Mouse (Mus musculus): ENCODE measurements around the gene Mtf2. TPM values are rescaled to one million over a fixed set of nuclear protein-coding genes. Genes with fewer than 3 reads are reported as not detected.

Gene Mtf2
- polyA plus RNA-seq, 1 experiment from 2014 or later = 138 TPM

DNA sequence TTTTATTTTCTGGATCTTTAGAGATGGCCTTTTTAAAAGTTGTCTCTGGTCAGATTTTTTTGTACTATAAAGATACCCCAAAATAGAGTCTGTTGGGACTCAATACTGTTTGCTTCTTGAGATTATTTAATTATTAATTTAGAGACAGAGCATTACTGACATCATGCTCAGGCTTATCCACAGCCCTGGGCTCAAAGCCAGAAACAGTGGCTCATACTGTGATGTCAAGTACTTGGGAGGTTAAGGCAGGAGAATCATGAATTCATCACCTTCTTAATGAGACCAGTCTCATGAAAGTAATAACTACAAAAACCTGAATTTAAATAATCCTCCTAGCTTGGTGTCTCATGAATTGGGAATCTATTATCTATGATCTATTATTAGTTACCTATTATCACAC is 34.7 kb downstream of the Mtf2 start:
- Histone ChIP-seq H3K36me3 (ENCODE audit: control insufficient read depth, insufficient read depth, low read length) (no peaks in the 10 kb centered on the region; the same call in 1 of the 2 replicates), H3K4me3 (ENCODE audit: low read depth, low read length) (no peak overlapping the region), H3K4me2 (ENCODE audit: low read depth, low read length, severe bottlenecking) (no peak overlapping the region), H3K27me3 (ENCODE audit: control insufficient read depth, insufficient read depth, low read length) (no peaks in the 10 kb centered on the region), H3K9ac (ENCODE audit: low read length) (no peak overlapping the region), H3K4me1 (replicated peaks; ENCODE audit: control insufficient read depth, insufficient read depth, low read length) (no peaks in the 10 kb centered on the region), H3K9me3 (ENCODE audit: control insufficient read depth, low read length) (no peaks in the 10 kb centered on the region), H3K27ac (ENCODE audit: low read depth, low read length) (no peak overlapping the region)
- DNase-seq (ENCODE audit: low spot score) (no peak), ATAC-seq (replicated peaks; ENCODE audit: low FRiP score) (no peak)

DNA sequence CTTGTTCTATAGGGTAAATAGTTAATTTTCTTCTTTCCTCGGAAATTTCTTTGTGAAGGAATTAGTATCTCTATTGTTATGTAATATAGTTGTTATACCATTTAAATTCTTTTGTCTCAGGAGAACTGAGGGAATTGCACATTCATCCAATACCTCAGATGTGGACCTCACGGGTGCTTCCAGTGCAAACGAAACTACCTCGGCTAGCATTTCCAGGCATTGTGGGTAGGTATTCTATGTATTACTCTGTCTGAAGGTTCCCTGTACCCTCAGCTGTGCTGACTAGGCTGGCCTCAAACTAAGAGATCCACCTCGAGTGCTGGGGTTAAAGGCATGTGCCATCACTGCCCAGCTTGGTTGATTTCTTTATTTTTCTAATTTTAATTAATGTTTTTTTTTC is 38.8 kb downstream of the Mtf2 start:
- DNase-seq (ENCODE audit: low spot score) = no peak
- no peak overlapping the region for H3K4me3 ChIP-seq (ENCODE audit: low read depth, low read length)
- peaks cover 6% of the 10 kb centered on the region; the same call in 1 of the 2 replicates for H3K36me3 ChIP-seq (ENCODE audit: control insufficient read depth, insufficient read depth, low read length)
- no peak for ATAC-seq (replicated peaks; ENCODE audit: low FRiP score)
- no peaks in the 10 kb centered on the region for H3K9me3 ChIP-seq (ENCODE audit: control insufficient read depth, low read length)
- no peaks in the 10 kb centered on the region for H3K4me1 ChIP-seq (replicated peaks; ENCODE audit: control insufficient read depth, insufficient read depth, low read length)
- H3K27ac ChIP-seq (ENCODE audit: low read depth, low read length) = no peak overlapping the region
- H3K27me3 ChIP-seq (ENCODE audit: control insufficient read depth, insufficient read depth, low read length) = no peaks in the 10 kb centered on the region
- H3K9ac ChIP-seq (ENCODE audit: low read length) = no peak overlapping the region
- H3K4me2 ChIP-seq (ENCODE audit: low read depth, low read length, severe bottlenecking) = no peak overlapping the region
- 83% methylated on average over 5 of the region's 5 CpGs for WGBS

DNA sequence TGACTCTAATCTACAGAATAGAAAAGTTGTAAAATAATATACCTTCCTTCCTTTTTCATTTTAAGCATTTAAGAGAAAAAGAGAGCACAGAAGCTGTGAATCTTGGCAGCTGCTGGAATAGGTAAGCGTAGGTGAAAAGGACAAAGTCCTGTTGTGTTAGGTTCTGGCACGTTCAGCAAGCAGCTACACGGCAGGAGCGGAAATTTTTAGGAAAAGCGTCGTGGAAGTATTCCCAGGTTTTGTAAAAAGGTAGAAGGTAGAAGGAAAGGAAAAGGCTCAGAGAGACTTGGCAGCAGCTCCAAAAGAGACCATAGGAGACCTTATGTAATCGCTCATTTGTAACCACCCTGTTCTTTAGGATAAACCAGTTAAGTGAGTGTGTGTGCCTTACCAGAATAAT is 43.9 kb downstream of the Mtf2 start:
- peaks cover 6% of the 10 kb centered on the region; the same call in 1 of the 2 replicates for H3K36me3 ChIP-seq (ENCODE audit: control insufficient read depth, insufficient read depth, low read length)
- 92% methylated on average over 7 of the region's 7 CpGs for WGBS

DNA sequence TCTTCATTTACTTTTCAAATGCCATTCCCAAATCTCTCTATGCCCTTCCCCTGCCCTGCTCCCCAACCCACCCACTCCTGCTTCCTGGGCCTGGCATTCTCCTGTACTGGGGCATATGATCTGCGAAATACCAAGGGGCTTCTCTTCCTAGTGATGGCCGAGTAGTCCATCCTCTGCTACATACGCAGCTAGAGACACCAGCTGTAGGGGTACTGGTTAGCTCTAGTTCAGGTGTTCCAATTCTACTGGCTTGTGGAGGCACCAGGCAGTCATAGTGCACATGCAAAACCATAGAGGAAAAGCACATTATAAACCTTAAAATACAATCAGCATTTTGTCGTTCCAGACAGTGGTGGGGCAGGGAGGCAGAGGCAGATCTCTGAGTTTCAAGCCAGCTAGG is 52.2 kb downstream of the Mtf2 start:
- WGBS = 96% methylated on average over 4 of the region's 4 CpGs
- no peaks in the 10 kb centered on the region for H3K27me3 ChIP-seq (ENCODE audit: control insufficient read depth, insufficient read depth, low read length)
- ATAC-seq (replicated peaks; ENCODE audit: low FRiP score) (no peak), DNase-seq (ENCODE audit: low spot score) (no peak)
- no peak overlapping the region for H3K4me3 ChIP-seq (ENCODE audit: low read depth, low read length)
- H3K27ac ChIP-seq (ENCODE audit: low read depth, low read length) = no peak overlapping the region
- H3K36me3 ChIP-seq (ENCODE audit: control insufficient read depth, insufficient read depth, low read length) = no peaks in the 10 kb centered on the region
- no peak overlapping the region for H3K4me2 ChIP-seq (ENCODE audit: low read depth, low read length, severe bottlenecking)
- no peaks in the 10 kb centered on the region for H3K4me1 ChIP-seq (replicated peaks; ENCODE audit: control insufficient read depth, insufficient read depth, low read length)
- H3K9me3 ChIP-seq (ENCODE audit: control insufficient read depth, low read length) = no peaks in the 10 kb centered on the region
- H3K9ac ChIP-seq (ENCODE audit: low read length) = no peak overlapping the region

More for the DNA sequence above, 43.9 kb downstream of the Mtf2 start:
- no peak overlapping the region for H3K4me2 ChIP-seq (ENCODE audit: low read depth, low read length, severe bottlenecking)
- no peak overlapping the region for H3K4me3 ChIP-seq (ENCODE audit: low read depth, low read length)
- H3K4me1 ChIP-seq (replicated peaks; ENCODE audit: control insufficient read depth, insufficient read depth, low read length) = no peaks in the 10 kb centered on the region
- no peaks in the 10 kb centered on the region for H3K9me3 ChIP-seq (ENCODE audit: control insufficient read depth, low read length)
- H3K9ac ChIP-seq (ENCODE audit: low read length) = no peak overlapping the region
- ATAC-seq (replicated peaks; ENCODE audit: low FRiP score) = no peak
- no peak overlapping the region for H3K27ac ChIP-seq (ENCODE audit: low read depth, low read length)
- DNase-seq (ENCODE audit: low spot score) = no peak
- no peaks in the 10 kb centered on the region for H3K27me3 ChIP-seq (ENCODE audit: control insufficient read depth, insufficient read depth, low read length)

DNA sequence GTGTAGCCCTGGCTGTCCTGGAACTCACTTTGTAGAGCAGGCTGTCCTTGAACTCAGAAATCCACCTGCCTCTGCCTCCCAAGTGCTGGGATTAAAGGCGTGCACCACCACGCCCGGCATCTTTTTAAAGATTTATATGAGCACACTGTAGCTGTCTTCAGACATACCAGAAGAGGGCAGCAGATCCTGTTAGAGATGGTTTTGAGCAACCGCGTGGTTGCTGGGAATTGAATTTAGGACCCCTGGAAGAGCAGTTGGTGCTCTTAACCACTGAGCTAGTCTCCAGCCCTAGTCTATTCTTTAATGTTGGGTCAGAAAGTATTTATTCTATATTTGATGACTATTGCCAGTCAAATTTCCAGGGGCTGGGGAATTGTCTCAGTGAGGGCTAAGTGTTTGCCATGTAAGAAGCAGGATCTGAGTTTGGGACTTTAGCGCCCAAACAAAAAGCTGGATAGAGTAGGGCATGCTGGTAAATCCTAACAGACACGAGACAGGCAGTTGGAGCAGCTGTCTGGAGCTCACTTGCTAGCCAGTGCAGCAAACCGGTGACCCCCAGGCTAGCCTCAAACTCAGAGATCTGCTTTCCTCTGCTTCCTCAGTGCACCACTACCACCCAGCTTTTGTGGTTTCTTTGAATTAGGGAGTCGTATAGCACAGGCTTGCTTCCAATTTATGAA is 54.9 kb downstream of the Mtf2 start:
- 88% methylated on average over 9 of the region's 9 CpGs for WGBS
- H3K36me3 ChIP-seq (ENCODE audit: control insufficient read depth, insufficient read depth, low read length) = no peaks in the 10 kb centered on the region
- no peak overlapping the region for H3K4me3 ChIP-seq (ENCODE audit: low read depth, low read length)
- H3K27me3 ChIP-seq (ENCODE audit: control insufficient read depth, insufficient read depth, low read length) = no peaks in the 10 kb centered on the region
- ATAC-seq (replicated peaks; ENCODE audit: low FRiP score) (no peak), DNase-seq (ENCODE audit: low spot score) (no peak)
- H3K9me3 ChIP-seq (ENCODE audit: control insufficient read depth, low read length) = no peaks in the 10 kb centered on the region
- H3K4me1 ChIP-seq (replicated peaks; ENCODE audit: control insufficient read depth, insufficient read depth, low read length) = no peaks in the 10 kb centered on the region
- H3K27ac ChIP-seq (ENCODE audit: low read depth, low read length) = no peak overlapping the region
- H3K4me2 ChIP-seq (ENCODE audit: low read depth, low read length, severe bottlenecking) = no peak overlapping the region
- H3K9ac ChIP-seq (ENCODE audit: low read length) = no peak overlapping the region

DNA sequence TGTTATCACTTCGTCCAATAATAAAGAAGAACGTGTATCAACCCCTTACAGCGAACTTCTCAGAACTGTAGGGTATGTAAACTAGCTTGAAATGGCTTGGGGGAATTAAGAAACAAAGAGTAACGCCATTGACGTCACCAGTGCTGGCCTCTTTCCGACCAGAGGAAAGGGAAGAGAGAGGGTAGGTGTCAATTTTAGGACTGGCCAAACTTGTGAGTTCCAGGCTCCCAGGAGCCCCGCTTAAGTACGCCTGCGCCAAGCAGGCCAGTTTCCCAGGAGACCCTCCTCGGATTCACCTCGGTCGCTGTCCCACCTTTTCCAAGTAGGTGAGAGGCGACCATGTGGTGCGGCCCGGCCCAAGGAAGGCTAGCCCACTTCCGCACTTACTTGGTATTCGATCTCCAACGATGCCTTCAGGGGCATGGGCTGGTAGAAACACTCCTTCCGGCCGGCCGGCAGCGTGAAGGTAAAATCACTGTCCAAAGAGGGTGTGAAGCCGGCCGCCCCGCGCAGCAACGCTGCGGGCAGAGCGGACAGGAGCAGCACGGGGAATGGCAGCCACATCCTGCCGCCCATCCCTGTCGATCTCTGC is 66.5 kb downstream of the Mtf2 start:
- Histone ChIP-seq H3K27me3 (ENCODE audit: control insufficient read depth, insufficient read depth, low read length) (no peaks in the 10 kb centered on the region), H3K4me1 (replicated peaks; ENCODE audit: control insufficient read depth, insufficient read depth, low read length) (no peaks in the 10 kb centered on the region; the same call in 1 of the 2 replicates), H3K9ac (ENCODE audit: low read length) (peak overlapping the region; percentile 72), H3K4me3 (ENCODE audit: low read depth, low read length) (peak overlapping the region; percentile 76), H3K9me3 (ENCODE audit: control insufficient read depth, low read length) (no peaks in the 10 kb centered on the region), H3K36me3 (ENCODE audit: control insufficient read depth, insufficient read depth, low read length) (no peaks in the 10 kb centered on the region), H3K27ac (ENCODE audit: low read depth, low read length) (peak overlapping the region; percentile 46), H3K4me2 (ENCODE audit: low read depth, low read length, severe bottlenecking) (peak overlapping the region; percentile 79)
- ATAC-seq (replicated peaks; ENCODE audit: low FRiP score) = no peak; the same call in 1 of the 2 replicates
- no peak for DNase-seq (ENCODE audit: low spot score)
- under 1% methylated on average over 32 of the region's 32 CpGs for WGBS

DNA sequence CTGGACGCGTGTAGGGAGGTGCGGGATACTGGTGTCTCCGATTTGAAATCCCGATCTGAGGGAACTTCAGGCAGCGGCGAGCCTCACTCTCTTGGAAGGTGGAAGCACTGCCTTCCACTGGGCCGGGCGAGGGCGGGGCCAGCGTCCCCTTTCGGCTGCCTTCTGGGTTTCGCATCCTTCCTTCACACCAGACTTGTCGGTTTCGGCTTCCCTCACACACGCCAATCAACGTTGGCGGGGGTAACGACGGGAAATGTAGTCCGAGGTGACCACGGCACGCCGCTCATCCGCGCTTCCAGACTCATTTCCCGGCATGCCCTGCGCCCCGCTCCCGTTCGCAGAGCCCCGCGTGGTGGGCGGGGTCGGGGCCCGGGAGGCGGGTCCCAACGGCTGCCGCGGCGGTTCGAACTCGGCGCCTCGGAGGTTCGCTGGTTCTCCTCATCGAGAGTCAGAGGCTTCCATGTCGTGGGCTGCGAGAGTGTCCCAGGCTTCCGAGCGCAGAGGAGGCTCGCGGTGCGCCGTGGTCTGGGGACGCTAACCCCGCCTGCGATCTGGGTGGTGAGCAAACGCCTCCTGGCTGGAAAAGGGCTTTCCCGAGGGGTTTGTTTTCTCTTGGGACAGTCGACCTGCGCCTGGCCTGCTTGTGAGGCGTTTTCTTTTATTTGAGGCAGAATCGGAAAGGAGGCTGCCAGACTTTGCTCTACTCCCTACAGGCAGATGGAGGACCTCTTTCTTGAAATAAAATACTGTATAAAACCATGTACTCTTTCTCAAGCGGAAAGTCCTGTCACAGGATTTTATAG is 67.2 kb downstream of the Mtf2 start, which contains the start of the genes Tmed5 and Ccdc18:
Gene Tmed5, minus strand, starts transcription at position 180 of the 803 bp plus-strand sequence.
Gene Ccdc18, plus strand, starts transcription at position 435 of the 803 bp plus-strand sequence.
- no peaks in the 10 kb centered on the region for H3K36me3 ChIP-seq (ENCODE audit: control insufficient read depth, insufficient read depth, low read length)
- H3K27me3 ChIP-seq (ENCODE audit: control insufficient read depth, insufficient read depth, low read length) = no peaks in the 10 kb centered on the region
- peak within 1 kb of the TSS; percentile 76 for H3K4me3 ChIP-seq (ENCODE audit: low read depth, low read length)
- peak within 1 kb of the TSS; percentile 72 for H3K9ac ChIP-seq (ENCODE audit: low read length)
- DNase-seq (ENCODE audit: low spot score) (peak; percentile 98), ATAC-seq (replicated peaks; ENCODE audit: low FRiP score) (peak; percentile 99)
- no peaks in the 10 kb centered on the region for H3K9me3 ChIP-seq (ENCODE audit: control insufficient read depth, low read length)
- H3K4me2 ChIP-seq (ENCODE audit: low read depth, low read length, severe bottlenecking) = peak within 1 kb of the TSS; percentile 79
- no peaks in the 10 kb centered on the region; the same call in 1 of the 2 replicates for H3K4me1 ChIP-seq (replicated peaks; ENCODE audit: control insufficient read depth, insufficient read depth, low read length)
- peak within 1 kb of the TSS; percentile 46 for H3K27ac ChIP-seq (ENCODE audit: low read depth, low read length)
- whole genome bisulfite sequencing = under 1% methylated on average over 64 of the region's 65 CpGs

DNA sequence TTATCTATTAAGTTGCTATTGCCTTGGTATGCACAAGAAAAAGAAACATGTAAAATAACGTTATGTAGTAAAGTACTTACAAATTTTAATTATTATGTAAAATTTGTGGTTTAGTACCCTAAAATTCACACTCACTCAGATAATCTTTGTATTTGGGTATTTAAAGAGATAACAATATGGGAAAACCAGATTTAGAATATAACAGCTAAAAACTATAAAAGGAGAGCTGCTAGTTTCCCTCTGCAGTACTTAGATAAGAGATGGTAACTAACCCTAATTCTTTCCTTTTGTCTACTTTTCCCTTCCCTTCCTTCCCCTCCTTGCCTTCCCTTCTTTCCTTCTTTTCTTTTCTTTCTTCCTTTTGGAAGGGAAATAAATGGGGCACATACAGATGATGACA is 87.1 kb downstream of the Mtf2 start:
- 89% methylated on average over 1 of the region's 1 CpGs for WGBS
- no peaks in the 10 kb centered on the region for H3K36me3 ChIP-seq (ENCODE audit: control insufficient read depth, insufficient read depth, low read length)
- H3K9ac ChIP-seq (ENCODE audit: low read length) = no peak overlapping the region
- H3K4me3 ChIP-seq (ENCODE audit: low read depth, low read length) = no peak overlapping the region
- no peaks in the 10 kb centered on the region for H3K27me3 ChIP-seq (ENCODE audit: control insufficient read depth, insufficient read depth, low read length)
- ATAC-seq (replicated peaks; ENCODE audit: low FRiP score) (no peak), DNase-seq (ENCODE audit: low spot score) (no peak)
- no peak overlapping the region for H3K4me2 ChIP-seq (ENCODE audit: low read depth, low read length, severe bottlenecking)
- H3K27ac ChIP-seq (ENCODE audit: low read depth, low read length) = no peak overlapping the region
- no peaks in the 10 kb centered on the region for H3K4me1 ChIP-seq (replicated peaks; ENCODE audit: control insufficient read depth, insufficient read depth, low read length)
- H3K9me3 ChIP-seq (ENCODE audit: control insufficient read depth, low read length) = no peaks in the 10 kb centered on the region
